Mouse (Mus musculus) MEL-GATA-1-ER (cell line): Measurements from ENCODE around the gene Gbp2b.
"Not testable (repeated sequence)": the region's sequence is repeated elsewhere in the genome, so short reads cannot be mapped to it uniquely, and the experiment has no call there.

Source experiments
- DNase-seq: peaks from one replicate; pipeline ENCODE4 v3.0.0-alpha.2; 2012; ENCODE audit warnings: low read depth; ENCODE audit errors: extremely low read depth

The Gbp2b gene

GRCm38 (mm10) chr3:142620111-142620955, 25.7 kb downstream of the Gbp2b start, which contains the start of gene Gbp2:
TSS of gene Gbp2 (plus strand) at chr3:142620602.
- DNase-seq: peak; percentile 23

DNA sequence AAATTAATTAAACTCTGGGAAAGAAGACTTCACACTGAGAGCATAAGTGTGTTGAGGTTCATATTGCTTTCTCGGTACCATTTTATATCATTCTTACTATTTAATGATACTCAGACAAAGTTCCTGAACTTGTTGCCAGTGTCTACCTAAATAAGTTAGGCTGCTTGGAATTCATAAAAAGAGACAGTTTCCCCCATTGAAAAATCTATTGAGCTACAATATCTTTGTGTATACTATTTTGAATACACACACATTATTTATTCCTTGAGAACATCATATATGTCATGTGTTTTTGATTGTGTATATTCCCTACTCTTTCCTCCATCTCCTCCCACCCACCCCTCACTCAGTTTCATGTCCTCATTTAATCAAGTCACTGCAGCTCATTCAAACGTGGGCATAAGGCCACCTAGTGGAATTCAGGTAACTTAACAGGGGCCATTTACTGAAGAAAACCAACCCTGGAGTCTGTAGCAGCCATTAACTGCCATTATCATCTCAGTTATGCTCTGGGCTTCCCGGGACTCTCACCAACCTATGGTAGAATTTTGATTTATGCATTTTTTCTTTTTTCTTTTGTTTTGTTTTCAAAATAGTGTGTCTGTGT, 26.4 kb downstream of the Gbp2b start:
- DNase-seq: peak; percentile 59

DNA sequence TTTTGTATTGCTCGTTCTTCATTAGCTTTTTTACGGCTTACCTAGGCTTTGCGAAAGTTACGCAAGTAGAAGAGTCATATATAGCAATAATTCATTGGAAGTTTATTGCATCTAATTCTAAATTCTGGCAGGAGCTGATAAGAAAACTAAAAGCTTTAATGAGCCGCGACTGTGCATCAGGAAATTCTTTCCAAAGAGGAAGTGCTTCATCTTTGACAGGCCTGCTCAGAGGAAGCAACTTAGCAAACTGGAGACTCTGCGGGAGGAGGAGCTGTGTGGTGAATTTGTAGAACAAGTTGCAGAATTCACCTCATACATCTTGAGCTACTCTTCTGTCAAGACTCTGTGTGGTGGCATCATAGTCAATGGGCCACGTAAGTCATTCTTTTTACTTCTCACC, 35.7 kb downstream of the Gbp2b start:
- DNase-seq: peak; percentile 65

DNA sequence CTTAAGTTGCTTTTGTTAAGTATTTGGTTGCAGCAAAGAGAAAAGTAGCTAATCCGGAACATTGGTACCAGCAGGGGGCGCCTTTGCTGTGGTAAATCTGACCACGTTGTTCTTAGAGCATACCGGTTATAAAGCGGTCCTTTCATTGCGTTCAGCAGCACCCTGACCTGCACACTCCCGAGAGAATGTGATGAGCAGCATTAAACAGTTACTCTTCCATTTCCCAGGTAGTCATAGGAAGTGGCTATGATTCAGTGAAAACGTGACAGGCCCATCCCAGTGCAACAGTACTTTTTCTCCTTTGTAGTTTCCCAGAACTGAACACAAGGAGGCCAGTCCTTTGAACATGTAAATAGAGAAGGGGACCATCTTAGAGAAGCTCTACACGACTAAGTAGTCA, 45.6 kb downstream of the Gbp2b start:
- peak; percentile 71 for DNase-seq

DNA sequence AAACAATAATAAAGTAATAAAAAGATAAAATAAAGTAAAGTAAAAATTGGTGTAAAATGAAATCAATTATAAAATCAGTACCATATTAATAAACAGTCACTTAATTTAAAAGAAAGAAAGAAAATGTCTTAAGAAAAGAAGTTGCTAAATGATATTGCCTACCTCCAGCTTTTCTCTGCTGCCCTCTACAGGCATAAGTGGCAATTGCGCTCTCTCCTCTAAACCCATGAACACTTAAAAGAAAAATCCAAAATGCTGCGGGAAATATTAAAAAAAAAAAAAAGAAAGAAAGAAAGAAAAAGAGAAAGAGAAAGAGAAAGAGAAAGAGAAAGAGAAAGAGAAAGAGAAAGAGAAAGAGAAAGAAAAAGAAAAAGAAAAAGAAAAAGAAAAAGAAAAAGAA, 51.3 kb downstream of the Gbp2b start:
- peak; percentile 54 for DNase-seq

GRCm38 (mm10) chr3:142647836-142648235, 53.2 kb downstream of the Gbp2b start:
- not testable (repeated sequence) for DNase-seq

DNA sequence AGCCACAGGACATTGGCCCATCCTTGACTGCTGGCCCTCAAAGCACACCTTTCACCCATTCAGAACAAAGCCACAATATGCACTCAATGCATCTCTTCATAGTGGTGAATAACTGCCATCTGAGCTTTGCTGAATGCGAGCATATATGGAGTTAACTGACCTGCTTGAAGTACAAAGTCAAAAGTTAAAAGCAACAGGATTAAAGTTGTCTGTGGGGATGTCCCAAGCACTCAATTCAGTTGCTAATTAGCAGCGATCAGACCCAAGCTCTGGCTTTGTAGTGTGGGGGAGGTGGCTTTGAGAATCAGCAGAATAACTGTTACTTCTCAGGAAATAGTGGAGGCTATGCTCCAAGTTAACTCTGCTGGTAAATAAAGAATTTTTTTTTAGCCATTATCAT, 55.6 kb downstream of the Gbp2b start:
- no peak for DNase-seq

DNA sequence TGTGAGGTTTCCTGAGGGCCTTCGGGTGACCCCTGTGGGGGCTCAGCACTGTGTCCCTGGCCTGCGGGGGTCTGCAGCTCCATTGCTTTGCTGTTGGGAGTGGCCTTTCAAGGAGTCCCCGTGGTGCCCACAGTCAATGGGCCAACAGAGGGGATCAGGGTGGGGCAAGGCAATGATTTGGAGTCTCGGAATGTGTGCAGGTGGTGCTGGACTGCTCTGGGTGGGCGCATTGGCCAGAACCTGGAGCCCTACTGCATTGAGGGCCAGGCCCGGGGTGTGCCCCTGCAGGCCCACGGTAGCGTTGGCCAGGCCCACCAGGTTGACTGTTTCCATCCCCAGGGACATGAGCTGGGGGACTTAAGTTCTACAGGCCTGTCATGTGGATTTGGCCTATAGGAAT, 70.1 kb downstream of the Gbp2b start:
- DNase-seq: no peak
